Mouse (Mus musculus): ENCODE data around the gene Slc41a1. TPM values are rescaled to one million over a fixed set of nuclear protein-coding genes. Genes with fewer than 3 reads are reported as not detected.

The Slc41a1 gene
- polyA plus RNA-seq, 1 experiment: not detected

- Histone ChIP-seq H3K27ac (ENCODE audit: insufficient read depth, low read depth, low read length) (no peak overlapping the region), H3K4me3 (ENCODE audit: insufficient read depth, low read depth, low read length) (no peak overlapping the region), H3K4me1 (ENCODE audit: control insufficient read depth, insufficient read depth, low read length) (peaks cover 9% of the 10 kb centered on the region)
- 83% methylated on average over 6 of the region's 6 CpGs for WGBS
- TF ChIP-seq POLR2A (IDR thresholded peaks at IDR 0.05; ENCODE audit: insufficient read depth, low read depth, low read length): no peak
- no peak for TF ChIP-seq CTCF (IDR thresholded peaks at IDR 0.05; ENCODE audit: insufficient read depth, low read depth, low read length)
Measured at GRCm38 (mm10) chr1:131866304-131866999, 39.2 kb downstream of the Slc41a1 start.

- WGBS: 1% methylated on average over 46 of the region's 46 CpGs
- Histone ChIP-seq H3K4me3 (ENCODE audit: insufficient read depth, low read depth, low read length) (peak within 1 kb of the TSS; percentile 74), H3K4me1 (ENCODE audit: control insufficient read depth, insufficient read depth, low read length) (peaks cover 9% of the 10 kb centered on the region), H3K27ac (ENCODE audit: insufficient read depth, low read depth, low read length) (peak within 1 kb of the TSS; percentile 49; the same call in 1 of the 2 replicates)
- TF ChIP-seq POLR2A (IDR thresholded peaks at IDR 0.05; ENCODE audit: insufficient read depth, low read depth, low read length) (no peak), CTCF (IDR thresholded peaks at IDR 0.05; ENCODE audit: insufficient read depth, low read depth, low read length) (peak; percentile 90)
Measured at GRCm38 (mm10) chr1:131867093-131867945, 40.0 kb downstream of the Slc41a1 start, which contains the start of gene Rab29. TSS of gene Rab29 (plus strand) at chr1:131867224.

GRCm38 (mm10) chr1:131867946-131868290 lies 40.6 kb downstream of the Slc41a1 start:
- no peak overlapping the region for H3K27ac ChIP-seq (ENCODE audit: insufficient read depth, low read depth, low read length)
- WGBS: 35% methylated on average over 10 of the region's 10 CpGs
- H3K4me3 ChIP-seq (ENCODE audit: insufficient read depth, low read depth, low read length): peak overlapping the region; percentile 74
- H3K4me1 ChIP-seq (ENCODE audit: control insufficient read depth, insufficient read depth, low read length): peaks cover 9% of the 10 kb centered on the region
- TF ChIP-seq POLR2A (IDR thresholded peaks at IDR 0.05; ENCODE audit: insufficient read depth, low read depth, low read length): no peak
- no peak for TF ChIP-seq CTCF (IDR thresholded peaks at IDR 0.05; ENCODE audit: insufficient read depth, low read depth, low read length)

GRCm38 (mm10) chr1:131869561-131869960 lies 42.3 kb downstream of the Slc41a1 start:
- 90% methylated on average over 2 of the region's 2 CpGs for WGBS
- Histone ChIP-seq H3K27ac (ENCODE audit: insufficient read depth, low read depth, low read length) (no peak overlapping the region), H3K4me1 (ENCODE audit: control insufficient read depth, insufficient read depth, low read length) (peaks cover 9% of the 10 kb centered on the region), H3K4me3 (ENCODE audit: insufficient read depth, low read depth, low read length) (no peak overlapping the region)
- TF ChIP-seq POLR2A (IDR thresholded peaks at IDR 0.05; ENCODE audit: insufficient read depth, low read depth, low read length) (no peak), CTCF (IDR thresholded peaks at IDR 0.05; ENCODE audit: insufficient read depth, low read depth, low read length) (no peak)

GRCm38 (mm10) chr1:131872856-131873255 lies 45.6 kb downstream of the Slc41a1 start:
- WGBS: 71% methylated on average over 1 of the region's 1 CpGs
- TF ChIP-seq POLR2A (IDR thresholded peaks at IDR 0.05; ENCODE audit: insufficient read depth, low read depth, low read length) (no peak), CTCF (IDR thresholded peaks at IDR 0.05; ENCODE audit: insufficient read depth, low read depth, low read length) (no peak)
- no peak overlapping the region for H3K27ac ChIP-seq (ENCODE audit: insufficient read depth, low read depth, low read length)
- H3K4me1 ChIP-seq (ENCODE audit: control insufficient read depth, insufficient read depth, low read length): peaks cover under 1% of the 10 kb centered on the region; the same call in 1 of the 2 replicates
- no peak overlapping the region for H3K4me3 ChIP-seq (ENCODE audit: insufficient read depth, low read depth, low read length)

GRCm38 (mm10) chr1:131879816-131880215 lies 52.5 kb downstream of the Slc41a1 start:
- H3K4me1 ChIP-seq (ENCODE audit: control insufficient read depth, insufficient read depth, low read length): no peaks in the 10 kb centered on the region
- H3K4me3 ChIP-seq (ENCODE audit: insufficient read depth, low read depth, low read length): no peak overlapping the region
- WGBS: 86% methylated on average over 2 of the region's 2 CpGs
- no peak overlapping the region for H3K27ac ChIP-seq (ENCODE audit: insufficient read depth, low read depth, low read length)
- TF ChIP-seq CTCF (IDR thresholded peaks at IDR 0.05; ENCODE audit: insufficient read depth, low read depth, low read length) (no peak), POLR2A (IDR thresholded peaks at IDR 0.05; ENCODE audit: insufficient read depth, low read depth, low read length) (no peak)

- 74% methylated on average over 2 of the region's 2 CpGs for WGBS
- Histone ChIP-seq H3K4me3 (ENCODE audit: insufficient read depth, low read depth, low read length) (no peak overlapping the region), H3K4me1 (ENCODE audit: control insufficient read depth, insufficient read depth, low read length) (no peaks in the 10 kb centered on the region), H3K27ac (ENCODE audit: insufficient read depth, low read depth, low read length) (no peak overlapping the region)
- TF ChIP-seq POLR2A (IDR thresholded peaks at IDR 0.05; ENCODE audit: insufficient read depth, low read depth, low read length) (no peak), CTCF (IDR thresholded peaks at IDR 0.05; ENCODE audit: insufficient read depth, low read depth, low read length) (no peak)
Measured at GRCm38 (mm10) chr1:131882787-131883186, 55.5 kb downstream of the Slc41a1 start.

GRCm38 (mm10) chr1:131886173-131886572 lies 58.9 kb downstream of the Slc41a1 start:
- H3K4me3 ChIP-seq (ENCODE audit: insufficient read depth, low read depth, low read length): no peak overlapping the region
- H3K4me1 ChIP-seq (ENCODE audit: control insufficient read depth, insufficient read depth, low read length): no peaks in the 10 kb centered on the region
- no peak for TF ChIP-seq CTCF (IDR thresholded peaks at IDR 0.05; ENCODE audit: insufficient read depth, low read depth, low read length)
- no peak for TF ChIP-seq POLR2A (IDR thresholded peaks at IDR 0.05; ENCODE audit: insufficient read depth, low read depth, low read length)
- WGBS: 47% methylated on average over 2 of the region's 2 CpGs
- no peak overlapping the region for H3K27ac ChIP-seq (ENCODE audit: insufficient read depth, low read depth, low read length)

- 71% methylated on average over 3 of the region's 3 CpGs for WGBS
- Histone ChIP-seq H3K4me3 (ENCODE audit: insufficient read depth, low read depth, low read length) (no peak overlapping the region), H3K27ac (ENCODE audit: insufficient read depth, low read depth, low read length) (no peak overlapping the region), H3K4me1 (ENCODE audit: control insufficient read depth, insufficient read depth, low read length) (no peaks in the 10 kb centered on the region)
- TF ChIP-seq CTCF (IDR thresholded peaks at IDR 0.05; ENCODE audit: insufficient read depth, low read depth, low read length): no peak
- TF ChIP-seq POLR2A (IDR thresholded peaks at IDR 0.05; ENCODE audit: insufficient read depth, low read depth, low read length): no peak
Measured at GRCm38 (mm10) chr1:131886641-131887040, 59.3 kb downstream of the Slc41a1 start.

Data from olfactory bulb, adult 2 months (tissue).